Mouse (Mus musculus) kidney, adult 2 months (tissue): Measurements from ENCODE around the gene Tjp2. TPM values are rescaled to one million over a fixed set of nuclear protein-coding genes. Genes with fewer than 3 reads are reported as not detected.

Source experiments
- DNase-seq: peaks from one replicate; pipeline ENCODE4 v3.0.0; 2021
- H3K27ac ChIP-seq: fragments of 200-500 bp; 2 replicates; pipeline ENCODE4 v1.5.1; 2012; ENCODE audit warnings: low read depth, low read length, control low read depth, inconsistent platforms; ENCODE audit not compliant: insufficient read depth
- H3K27me3 ChIP-seq: fragments of 200-500 bp; replicated peaks from 2 replicates; pipeline ENCODE4 v1.6.1; 2012; ENCODE audit warnings: mild to moderate bottlenecking, moderate library complexity, low read length, inconsistent platforms; ENCODE audit not compliant: control insufficient read depth, insufficient read depth
- H3K36me3 ChIP-seq: fragments of 200-500 bp; 2 replicates; pipeline ENCODE4 v1.6.1; 2012; ENCODE audit warnings: mild to moderate bottlenecking, moderate library complexity, low read length, inconsistent platforms; ENCODE audit not compliant: control insufficient read depth, insufficient read depth
- H3K4me1 ChIP-seq: fragments of 200-500 bp; 2 replicates; pipeline ENCODE4 v1.6.1; 2011; ENCODE audit warnings: low read length; ENCODE audit not compliant: control insufficient read depth, insufficient read depth
- H3K4me3 ChIP-seq: fragments of 200-500 bp; 2 replicates; pipeline ENCODE4 v1.5.1; 2011; ENCODE audit warnings: mild to moderate bottlenecking, low read depth, low read length, control low read depth; ENCODE audit not compliant: insufficient read depth
- CTCF ChIP-seq: fragments of 200-500 bp; conservative IDR thresholded peaks from 2 replicates; pipeline ENCODE4 v1.5.1; 2011; ENCODE audit warnings: low read depth, mild to moderate bottlenecking, control low read depth, low read length, moderate library complexity, mixed read lengths; ENCODE audit not compliant: insufficient read depth, insufficient read length
- POLR2A ChIP-seq: fragments of 200-500 bp; IDR thresholded peaks from one replicate; pipeline ENCODE4 v1.6.1; 2011; ENCODE audit warnings: low read depth, low read length, control low read depth
- WGBS: fragments of 180-500 bp; shearing (Covaris S2); methylation state at CpG from one replicate; pipeline ENCODE4 v1.1.7; 2018; 5-methylcytosine and 5-hydroxymethylcytosine counted together
- polyA plus RNA-seq: library from polyadenylated mRNA; depleted of rRNA; stranded (reverse); fragments of >200 nt; gene quantifications from 2 replicates; pipeline ENCODE4 v1.2.3, GENCODE M21; 2012

Tjp2 gene
- polyA plus RNA-seq, 1 experiment, result 13.0 TPM

DNA sequence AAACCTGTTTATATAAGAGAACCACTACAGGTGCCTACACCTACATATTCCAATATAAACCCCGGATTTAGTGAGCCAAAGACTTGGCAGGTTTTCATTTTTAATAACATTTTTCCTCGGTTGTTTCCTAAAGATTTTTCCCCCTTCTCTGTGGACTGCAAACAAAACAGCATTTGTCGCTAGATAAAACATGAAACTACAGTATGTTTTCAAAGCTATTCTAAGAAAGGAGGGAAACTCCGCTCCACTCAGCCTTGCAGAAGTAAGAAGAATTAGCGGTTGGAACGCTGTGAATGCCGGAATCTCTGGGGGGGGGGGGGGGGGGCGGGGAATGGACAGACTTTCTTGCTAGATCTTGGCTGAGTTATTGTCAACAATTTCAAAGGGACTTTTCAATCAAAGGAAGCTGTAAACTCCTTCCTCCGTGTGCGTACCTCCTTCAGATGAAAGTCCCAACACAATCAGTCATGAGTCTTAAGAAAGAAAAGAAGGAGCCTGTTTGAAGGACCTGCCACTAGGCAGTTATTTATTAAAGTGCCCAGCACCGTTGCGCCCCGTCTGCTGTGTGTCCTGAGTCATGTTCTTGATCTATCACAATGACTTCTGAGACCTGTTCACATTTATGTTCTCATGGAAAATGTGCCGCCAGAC lies 3.9 kb downstream of the Tjp2 start:
- Histone ChIP-seq H3K36me3 (no peaks in the 10 kb centered on the region), H3K27me3 (no peaks in the 10 kb centered on the region), H3K4me1 (peaks cover 6% of the 10 kb centered on the region; the same call in 1 of the 2 replicates), H3K27ac (no peak overlapping the region), H3K4me3 (no peak overlapping the region)
- no peak for TF ChIP-seq POLR2A
- no peak for TF ChIP-seq CTCF
- WGBS, result 13% methylated on average over 14 of the region's 14 CpGs
- peak; percentile 40 for DNase-seq

DNA sequence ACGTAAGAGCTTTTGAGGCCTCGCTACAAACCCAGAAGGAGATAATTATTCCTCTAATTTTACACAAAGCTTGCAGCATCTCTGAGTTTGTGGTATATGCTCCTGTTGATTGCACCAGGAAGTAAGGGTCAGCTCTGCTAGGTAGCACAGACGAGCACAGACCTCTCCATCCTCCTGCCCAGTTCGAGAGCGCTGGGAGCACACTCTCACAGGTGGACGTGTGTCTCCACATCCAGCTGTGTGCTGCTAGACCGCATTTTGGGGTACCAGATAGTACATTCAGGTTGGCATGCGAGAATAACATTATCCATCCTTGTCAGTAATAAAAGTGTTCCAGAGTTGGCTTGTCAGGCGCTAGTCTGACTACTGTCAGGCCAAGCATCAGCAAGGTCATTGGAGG lies 5.8 kb downstream of the Tjp2 start:
- no peaks in the 10 kb centered on the region for H3K27me3 ChIP-seq
- no peak for DNase-seq
- H3K4me3 ChIP-seq, result no peak overlapping the region
- no peak overlapping the region for H3K27ac ChIP-seq
- 75% methylated on average over 9 of the region's 9 CpGs for WGBS
- no peaks in the 10 kb centered on the region for H3K36me3 ChIP-seq
- TF ChIP-seq POLR2A, result no peak
- no peak for TF ChIP-seq CTCF
- peaks cover 10% of the 10 kb centered on the region; the same call in 1 of the 2 replicates for H3K4me1 ChIP-seq

DNA sequence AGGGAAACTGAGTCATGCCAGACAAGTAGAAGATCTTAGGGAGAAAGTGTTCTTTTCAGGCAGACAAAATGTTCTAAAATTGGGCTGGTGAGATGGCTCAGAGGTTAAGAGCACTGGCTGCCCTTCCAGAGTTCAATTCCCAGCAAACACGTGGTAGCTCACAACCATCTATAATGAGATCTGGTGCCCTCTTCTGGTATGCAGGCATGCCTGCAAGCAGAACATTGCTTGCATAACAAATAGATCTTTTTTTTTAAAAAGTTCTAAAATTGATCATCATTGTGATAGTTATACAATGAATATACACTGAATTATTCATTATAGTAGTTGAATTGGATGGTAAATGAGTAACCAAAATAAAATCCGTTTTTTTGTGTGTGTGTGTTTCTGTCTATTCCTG lies 6.5 kb downstream of the Tjp2 start:
- H3K27me3 ChIP-seq, result no peaks in the 10 kb centered on the region
- no peak overlapping the region for H3K4me3 ChIP-seq
- WGBS, result 41% methylated on average over 2 of the region's 2 CpGs
- peak; percentile 15 for DNase-seq
- TF ChIP-seq CTCF, result peak; percentile 48
- no peak for TF ChIP-seq POLR2A
- H3K36me3 ChIP-seq, result no peaks in the 10 kb centered on the region
- no peak overlapping the region for H3K27ac ChIP-seq
- peaks cover 10% of the 10 kb centered on the region; the same call in 1 of the 2 replicates for H3K4me1 ChIP-seq

DNA sequence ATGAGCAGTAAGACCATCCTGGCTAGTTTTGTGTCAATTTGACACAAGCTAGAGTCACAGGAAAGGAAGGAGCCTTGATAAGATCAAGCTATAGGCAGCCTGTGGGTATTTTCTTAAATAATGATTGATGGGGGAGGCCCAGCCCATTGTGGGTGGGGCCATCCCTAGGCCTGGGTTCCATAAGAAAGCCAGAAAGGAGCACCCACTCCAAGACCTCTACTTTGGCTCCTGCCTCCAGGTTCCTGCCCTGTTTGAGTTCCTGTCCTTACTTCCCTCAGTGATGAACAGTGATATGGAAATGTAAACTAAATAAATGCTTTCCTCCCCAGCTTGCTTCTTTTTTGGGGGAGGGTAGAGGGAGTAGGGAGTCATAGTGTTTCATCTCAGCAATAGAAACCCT lies 7.0 kb downstream of the Tjp2 start:
- Histone ChIP-seq H3K27ac (no peak overlapping the region), H3K36me3 (no peaks in the 10 kb centered on the region), H3K4me3 (no peak overlapping the region), H3K27me3 (no peaks in the 10 kb centered on the region), H3K4me1 (peaks cover 10% of the 10 kb centered on the region; the same call in 1 of the 2 replicates)
- no peak for DNase-seq
- TF ChIP-seq CTCF, result no peak
- no peak for TF ChIP-seq POLR2A

DNA sequence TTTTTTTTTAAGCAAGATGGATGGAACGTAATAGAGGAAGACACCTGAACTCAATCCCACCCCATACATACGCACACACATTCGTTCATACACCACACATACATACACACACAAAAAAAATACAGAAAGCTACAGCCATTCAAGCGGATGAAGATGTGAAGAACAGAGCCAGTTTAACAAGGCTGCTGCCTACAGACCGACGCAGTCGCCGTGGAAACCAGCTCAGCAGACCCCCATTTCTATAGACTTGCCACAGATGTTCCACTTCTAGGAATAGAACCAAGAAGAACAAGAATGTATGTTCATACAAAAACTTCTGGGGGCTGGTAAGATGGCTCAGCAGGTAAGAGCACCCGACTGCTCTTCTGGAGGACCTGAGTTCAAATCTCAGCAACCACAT lies 8.1 kb downstream of the Tjp2 start:
- Histone ChIP-seq H3K27me3 (no peaks in the 10 kb centered on the region), H3K4me3 (no peak overlapping the region), H3K36me3 (no peaks in the 10 kb centered on the region), H3K4me1 (peaks cover 4% of the 10 kb centered on the region; the same call in 1 of the 2 replicates), H3K27ac (no peak overlapping the region)
- 91% methylated on average over 9 of the region's 9 CpGs for WGBS
- TF ChIP-seq CTCF, result no peak
- TF ChIP-seq POLR2A, result no peak
- no peak for DNase-seq

DNA sequence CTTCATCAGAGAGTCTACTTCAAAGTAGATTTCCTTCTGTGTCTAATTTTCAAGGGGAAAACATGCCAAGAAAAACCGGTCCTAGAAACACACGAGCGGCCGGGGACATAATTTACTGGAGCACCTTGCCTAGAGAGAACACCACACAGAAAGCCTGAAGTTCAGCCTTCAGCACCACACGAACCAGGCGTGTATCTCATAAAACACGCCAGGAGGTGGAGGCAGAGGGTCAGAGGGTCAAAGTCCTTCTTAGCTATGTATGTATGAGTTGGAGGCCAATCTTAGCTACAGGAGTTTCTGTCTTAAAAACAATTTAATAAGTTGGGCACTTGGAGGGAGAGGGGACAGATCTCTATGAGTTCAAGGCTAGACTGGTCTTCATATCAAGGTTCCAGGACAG lies 9.9 kb downstream of the Tjp2 start:
- Histone ChIP-seq H3K4me1 (peaks cover 4% of the 10 kb centered on the region; the same call in 1 of the 2 replicates), H3K27ac (no peak overlapping the region), H3K4me3 (no peak overlapping the region), H3K27me3 (no peaks in the 10 kb centered on the region), H3K36me3 (no peaks in the 10 kb centered on the region)
- DNase-seq, result peak; percentile 70
- 45% methylated on average over 7 of the region's 7 CpGs for WGBS
- peak; percentile 47 for TF ChIP-seq CTCF
- no peak for TF ChIP-seq POLR2A

DNA sequence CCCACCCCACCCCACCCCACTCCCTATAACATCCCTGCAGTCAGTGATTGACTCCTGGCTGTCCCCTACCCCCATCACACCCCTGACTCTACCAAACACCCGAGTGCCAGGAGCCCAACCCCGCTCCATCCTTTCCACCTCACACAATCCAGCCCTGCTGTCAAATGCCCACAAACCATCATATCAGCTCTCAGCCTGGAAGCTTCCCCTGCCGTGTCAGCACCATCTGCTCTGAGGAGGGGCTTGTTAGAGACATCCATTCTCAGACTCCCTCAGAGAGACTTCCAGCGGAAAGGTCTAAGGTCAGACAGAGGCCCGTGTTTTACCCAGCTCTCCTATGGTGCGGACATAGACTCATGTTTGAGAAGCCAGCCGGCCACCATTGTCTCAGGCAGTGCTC lies 11.5 kb downstream of the Tjp2 start:
- TF ChIP-seq POLR2A, result no peak
- TF ChIP-seq CTCF, result no peak
- 58% methylated on average over 7 of the region's 7 CpGs for WGBS
- H3K4me1 ChIP-seq, result peaks cover 4% of the 10 kb centered on the region; the same call in 1 of the 2 replicates
- no peak overlapping the region for H3K27ac ChIP-seq
- no peaks in the 10 kb centered on the region for H3K36me3 ChIP-seq
- no peaks in the 10 kb centered on the region for H3K27me3 ChIP-seq
- no peak for DNase-seq
- no peak overlapping the region for H3K4me3 ChIP-seq
